Mouse (Mus musculus): ENCODE data around the gene Tns2.

Tns2 gene

GRCm38 (mm10) chr15:102092222-102092621 lies 8.0 kb upstream of the Tns2 start:
- DNase-seq = no peak

GRCm38 (mm10) chr15:102094157-102094556 lies 6.1 kb upstream of the Tns2 start:
- DNase-seq = no peak

- DNase-seq = no peak
Observed at GRCm38 (mm10) chr15:102094988-102095387, 5.2 kb upstream of the Tns2 start.

- DNase-seq = peak in 1 of 2 experiments; percentile 18
Observed at GRCm38 (mm10) chr15:102097147-102097915, 2.9 kb upstream of the Tns2 start.

- DNase-seq = peak in 1 of 2 experiments; percentile 16
Observed at GRCm38 (mm10) chr15:102097991-102098555, 2.1 kb upstream of the Tns2 start.

- peak in 1 of 2 experiments; percentile 15 for DNase-seq
Observed at GRCm38 (mm10) chr15:102099260-102099659, 953 bp upstream of the Tns2 start.

- DNase-seq = no peak
Observed at GRCm38 (mm10) chr15:102099771-102100160, 447 bp upstream of the Tns2 start.

- peak; percentile 19 to 51 for DNase-seq
Observed at GRCm38 (mm10) chr15:102100996-102101671, 921 bp downstream of the Tns2 start.

- peak; percentile 37 to 47 for DNase-seq
Observed at GRCm38 (mm10) chr15:102101672-102102541, 1.7 kb downstream of the Tns2 start.

GRCm38 (mm10) chr15:102102548-102103121 lies 2.4 kb downstream of the Tns2 start:
- peak in 1 of 2 experiments; percentile 34 for DNase-seq

- DNase-seq = peak in 1 of 2 experiments; percentile 30
Observed at GRCm38 (mm10) chr15:102103371-102103946, 3.2 kb downstream of the Tns2 start.

- DNase-seq = peak; percentile 29 to 42
Observed at GRCm38 (mm10) chr15:102103947-102104555, 3.8 kb downstream of the Tns2 start.

GRCm38 (mm10) chr15:102105360-102105759 lies 5.1 kb downstream of the Tns2 start:
- peak; percentile 41 to 64 for DNase-seq

GRCm38 (mm10) chr15:102105764-102106730 lies 5.8 kb downstream of the Tns2 start:
- DNase-seq = peak; percentile 66 to 72

- peak; percentile 81 to 82 for DNase-seq
Observed at GRCm38 (mm10) chr15:102106754-102107456, 6.7 kb downstream of the Tns2 start.

GRCm38 (mm10) chr15:102107689-102108573 lies 7.7 kb downstream of the Tns2 start:
- DNase-seq = peak; percentile 92 to 93

- peak; percentile 93 to 94 for DNase-seq
Observed at GRCm38 (mm10) chr15:102108651-102109525, 8.7 kb downstream of the Tns2 start.
